Mouse (Mus musculus): Measurements from ENCODE around the gene Foxp4. TPM values are rescaled to one million over a fixed set of nuclear protein-coding genes. Genes with fewer than 3 reads are reported as not detected.
A peak's percentile ranks its signal among the peaks of the same experiment; 100 is the strongest.

Foxp4 gene
- polyA plus RNA-seq, 1 experiment from 2014 or later: 22.3 TPM

DNA sequence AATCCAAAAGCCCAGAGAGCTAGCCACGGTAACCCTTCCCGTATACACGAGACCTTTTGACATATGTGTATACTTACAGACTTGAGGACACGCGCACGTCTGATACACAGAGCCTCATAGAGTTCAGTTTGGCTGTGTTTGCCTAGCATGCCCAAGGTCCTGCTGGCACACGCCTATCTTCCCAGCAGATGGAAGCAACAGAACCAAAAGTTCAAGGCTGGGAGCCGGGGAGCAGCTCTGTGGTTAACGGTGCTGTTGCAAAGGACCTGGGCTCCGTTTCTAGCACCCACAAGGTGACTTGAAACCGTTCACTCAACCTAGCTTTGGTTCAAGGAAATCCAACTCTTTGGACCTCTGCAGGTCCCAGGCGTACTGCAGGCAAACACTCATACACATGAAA is 25.0 kb upstream of the Foxp4 start:
- Histone ChIP-seq H3K9me3 (no peaks in the 10 kb centered on the region), H3K27ac (no peak overlapping the region), H3K4me1 (replicated peaks) (peaks cover 19% of the 10 kb centered on the region), H3K4me3 (replicated peaks) (no peak overlapping the region), H3K9ac (no peak overlapping the region), H3K27me3 (replicated peaks) (no peaks in the 10 kb centered on the region), H3K4me2 (replicated peaks) (no peak overlapping the region), H3K36me3 (no peaks in the 10 kb centered on the region)
- 88% methylated on average over 12 of the region's 12 CpGs for WGBS
- ATAC-seq: no peak

DNA sequence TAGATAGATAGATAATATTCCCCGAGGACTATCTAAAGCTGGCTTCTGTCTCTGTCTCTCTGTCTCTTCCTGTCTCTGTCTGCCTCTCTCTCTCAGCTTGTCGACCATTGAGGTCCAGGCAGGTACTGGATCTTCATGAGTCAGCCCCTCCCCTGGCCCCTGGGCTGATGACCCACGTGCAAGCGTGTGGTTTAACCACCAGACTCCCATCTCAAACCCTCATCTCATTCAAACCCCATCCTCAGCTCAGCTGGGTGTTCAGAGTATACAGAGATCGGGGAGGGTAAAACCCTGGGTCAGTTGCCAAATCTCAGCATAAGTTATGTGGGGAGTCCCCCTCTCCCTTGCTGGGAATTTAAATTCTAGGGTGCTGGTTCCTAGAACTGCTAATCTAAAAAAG is 24.3 kb upstream of the Foxp4 start:
- H3K4me3 ChIP-seq (replicated peaks): no peak overlapping the region
- WGBS: 65% methylated on average over 5 of the region's 5 CpGs

GRCm38 (mm10) chr17:47946921-47947420 is 22.5 kb upstream of the Foxp4 start:
- peak; percentile 81 for ATAC-seq
- H3K4me3 ChIP-seq (replicated peaks): peak overlapping the region; percentile 20
- peak overlapping the region; percentile 37; the same call in 1 of the 2 replicates for H3K27ac ChIP-seq
- no peaks in the 10 kb centered on the region for H3K27me3 ChIP-seq (replicated peaks)
- H3K9ac ChIP-seq: peak overlapping the region; percentile 44
- WGBS: 8% methylated on average over 14 of the region's 14 CpGs
- peak overlapping the region; percentile 52 for H3K4me2 ChIP-seq (replicated peaks)
- peaks cover 14% of the 10 kb centered on the region for H3K4me1 ChIP-seq (replicated peaks)
- no peaks in the 10 kb centered on the region for H3K9me3 ChIP-seq
- H3K36me3 ChIP-seq: no peaks in the 10 kb centered on the region

More for the DNA sequence above, 24.3 kb upstream of the Foxp4 start:
- Histone ChIP-seq H3K27me3 (replicated peaks) (no peaks in the 10 kb centered on the region), H3K36me3 (no peaks in the 10 kb centered on the region), H3K9me3 (no peaks in the 10 kb centered on the region), H3K27ac (no peak overlapping the region), H3K4me1 (replicated peaks) (peaks cover 19% of the 10 kb centered on the region), H3K9ac (no peak overlapping the region), H3K4me2 (replicated peaks) (no peak overlapping the region)
- ATAC-seq: no peak

DNA sequence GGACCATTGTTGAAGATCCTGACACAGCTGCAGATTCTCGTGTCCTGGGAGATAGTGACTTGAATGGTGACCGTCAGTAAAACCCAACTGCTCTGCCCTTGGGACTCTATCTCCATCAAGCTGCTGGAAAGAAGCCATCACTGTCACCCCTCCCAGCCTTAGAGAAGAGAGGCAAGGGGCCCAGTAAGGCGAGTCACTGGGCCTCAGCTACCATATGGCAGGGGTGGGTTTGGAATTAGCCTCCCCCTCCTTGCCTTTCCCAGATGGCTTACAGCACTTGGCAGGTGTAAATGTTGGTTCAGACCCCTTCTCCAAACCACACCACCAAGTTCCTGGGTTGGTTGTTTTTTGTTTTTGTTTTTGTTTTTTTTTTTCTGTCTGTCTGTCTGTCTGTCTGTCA is 21.7 kb upstream of the Foxp4 start:
- no peak overlapping the region for H3K9ac ChIP-seq
- no peaks in the 10 kb centered on the region for H3K36me3 ChIP-seq
- peaks cover 17% of the 10 kb centered on the region for H3K4me1 ChIP-seq (replicated peaks)
- no peak overlapping the region for H3K27ac ChIP-seq
- no peak overlapping the region for H3K4me3 ChIP-seq (replicated peaks)
- 71% methylated on average over 3 of the region's 3 CpGs for WGBS
- H3K27me3 ChIP-seq (replicated peaks): no peaks in the 10 kb centered on the region
- H3K4me2 ChIP-seq (replicated peaks): no peak overlapping the region
- no peaks in the 10 kb centered on the region for H3K9me3 ChIP-seq
- no peak for ATAC-seq

GRCm38 (mm10) chr17:47943103-47943870 is 18.8 kb upstream of the Foxp4 start:
- Histone ChIP-seq H3K36me3 (no peaks in the 10 kb centered on the region), H3K27ac (0 out of 2 replicates have a peak overlapping the region, but pooled peaks have one; percentile 27), H3K4me2 (replicated peaks) (no peak overlapping the region), H3K4me1 (replicated peaks) (peaks cover 17% of the 10 kb centered on the region), H3K9ac (no peak overlapping the region), H3K4me3 (replicated peaks) (no peak overlapping the region), H3K9me3 (no peaks in the 10 kb centered on the region), H3K27me3 (replicated peaks) (no peaks in the 10 kb centered on the region)
- 39% methylated on average over 9 of the region's 9 CpGs for WGBS
- ATAC-seq: no peak

DNA sequence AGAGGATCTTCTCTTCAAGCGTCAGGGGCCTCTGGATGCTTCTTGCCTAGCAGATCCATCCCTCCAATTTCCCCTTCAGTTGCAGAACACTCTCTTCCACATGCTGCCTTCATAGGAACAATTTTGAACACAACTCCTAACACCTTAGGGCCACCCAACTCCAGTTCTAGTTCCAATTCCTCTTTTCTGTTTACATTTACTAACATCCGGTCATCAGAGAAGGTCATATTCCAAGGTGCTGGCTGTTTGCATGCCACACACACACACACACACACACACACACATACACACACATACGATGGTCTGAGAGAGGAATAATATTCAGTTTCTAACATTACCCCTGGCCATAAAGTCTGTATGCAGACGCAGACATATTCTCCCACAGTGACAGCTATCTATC is 17.6 kb upstream of the Foxp4 start:
- WGBS: 61% methylated on average over 4 of the region's 4 CpGs
- H3K4me3 ChIP-seq (replicated peaks): no peak overlapping the region
- ATAC-seq: no peak
- H3K27me3 ChIP-seq (replicated peaks): no peaks in the 10 kb centered on the region
- H3K4me1 ChIP-seq (replicated peaks): peaks cover 17% of the 10 kb centered on the region
- no peak overlapping the region for H3K9ac ChIP-seq
- H3K27ac ChIP-seq: no peak overlapping the region
- no peak overlapping the region for H3K4me2 ChIP-seq (replicated peaks)
- H3K36me3 ChIP-seq: no peaks in the 10 kb centered on the region
- no peaks in the 10 kb centered on the region for H3K9me3 ChIP-seq

GRCm38 (mm10) chr17:47938839-47939238 is 14.4 kb upstream of the Foxp4 start:
- H3K9ac ChIP-seq: no peak overlapping the region
- peaks cover 14% of the 10 kb centered on the region; the same call in 1 of the 2 replicates for H3K4me1 ChIP-seq (replicated peaks)
- H3K4me2 ChIP-seq (replicated peaks): no peak overlapping the region
- no peak for ATAC-seq
- WGBS: 69% methylated on average over 6 of the region's 6 CpGs
- no peaks in the 10 kb centered on the region for H3K36me3 ChIP-seq
- H3K27ac ChIP-seq: no peak overlapping the region
- H3K4me3 ChIP-seq (replicated peaks): no peak overlapping the region
- H3K27me3 ChIP-seq (replicated peaks): no peaks in the 10 kb centered on the region
- H3K9me3 ChIP-seq: no peaks in the 10 kb centered on the region

DNA sequence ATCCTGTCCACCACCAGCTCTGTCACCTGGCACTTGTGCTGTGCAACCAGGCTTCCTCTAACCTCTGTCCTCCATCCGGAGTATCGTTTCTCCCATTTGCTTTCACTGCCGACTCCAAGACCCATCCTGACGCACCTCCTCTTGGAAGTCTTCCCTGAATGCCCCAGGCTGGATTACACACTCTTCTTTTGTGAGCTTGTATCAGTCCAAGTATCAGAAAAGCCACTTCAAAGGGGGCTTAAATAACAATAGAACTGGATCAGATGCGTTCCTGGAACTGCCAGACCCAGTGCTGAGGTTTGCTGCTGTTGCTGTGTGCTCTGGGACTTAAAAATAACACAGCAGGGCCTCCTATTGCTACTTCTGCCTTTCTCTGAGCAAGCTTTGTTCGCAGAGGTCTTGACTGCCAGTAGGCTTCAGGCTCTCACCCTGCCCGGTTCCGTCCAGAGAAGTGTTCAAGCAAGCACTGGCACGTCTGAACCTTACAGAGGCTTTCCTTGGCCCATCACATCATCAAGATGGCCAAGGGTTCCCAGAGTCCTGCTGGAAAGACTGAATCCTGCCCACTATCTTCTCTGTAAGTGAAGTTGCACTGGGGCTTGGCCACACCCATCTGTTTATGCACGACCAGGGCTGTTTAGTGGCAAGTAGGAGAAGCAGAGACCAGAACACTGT is 13.6 kb upstream of the Foxp4 start:
- no peaks in the 10 kb centered on the region for H3K9me3 ChIP-seq
- no peak overlapping the region for H3K9ac ChIP-seq
- no peak for ATAC-seq
- peaks cover 8% of the 10 kb centered on the region; the same call in 1 of the 2 replicates for H3K4me1 ChIP-seq (replicated peaks)
- H3K4me2 ChIP-seq (replicated peaks): no peak overlapping the region
- no peak overlapping the region for H3K4me3 ChIP-seq (replicated peaks)
- 65% methylated on average over 10 of the region's 10 CpGs for WGBS
- no peak overlapping the region for H3K27ac ChIP-seq
- no peaks in the 10 kb centered on the region for H3K27me3 ChIP-seq (replicated peaks)
- no peaks in the 10 kb centered on the region for H3K36me3 ChIP-seq

- Histone ChIP-seq H3K4me3 (replicated peaks) (no peak overlapping the region), H3K27me3 (replicated peaks) (no peaks in the 10 kb centered on the region), H3K4me1 (replicated peaks) (0 out of 2 replicates have a peak, but pooled peaks cover 1% of the 10 kb centered on the region), H3K9ac (no peak overlapping the region), H3K36me3 (no peaks in the 10 kb centered on the region), H3K9me3 (no peaks in the 10 kb centered on the region), H3K27ac (no peak overlapping the region), H3K4me2 (replicated peaks) (no peak overlapping the region)
- WGBS: 82% methylated on average over 4 of the region's 4 CpGs
- ATAC-seq: no peak
These were observed 12.1 kb upstream of the Foxp4 start for GRCm38 (mm10) chr17:47936591-47936990.

- Histone ChIP-seq H3K4me2 (replicated peaks) (no peak overlapping the region), H3K4me3 (replicated peaks) (no peak overlapping the region), H3K27ac (no peak overlapping the region), H3K9ac (no peak overlapping the region), H3K36me3 (0 out of 2 replicates have a peak, but pooled peaks cover 2% of the 10 kb centered on the region), H3K4me1 (replicated peaks) (peaks cover 4% of the 10 kb centered on the region; the same call in 1 of the 2 replicates), H3K27me3 (replicated peaks) (no peaks in the 10 kb centered on the region), H3K9me3 (no peaks in the 10 kb centered on the region)
- ATAC-seq: no peak
- WGBS: 90% methylated on average over 4 of the region's 4 CpGs
These were observed 5.0 kb upstream of the Foxp4 start for GRCm38 (mm10) chr17:47929431-47929830.

DNA sequence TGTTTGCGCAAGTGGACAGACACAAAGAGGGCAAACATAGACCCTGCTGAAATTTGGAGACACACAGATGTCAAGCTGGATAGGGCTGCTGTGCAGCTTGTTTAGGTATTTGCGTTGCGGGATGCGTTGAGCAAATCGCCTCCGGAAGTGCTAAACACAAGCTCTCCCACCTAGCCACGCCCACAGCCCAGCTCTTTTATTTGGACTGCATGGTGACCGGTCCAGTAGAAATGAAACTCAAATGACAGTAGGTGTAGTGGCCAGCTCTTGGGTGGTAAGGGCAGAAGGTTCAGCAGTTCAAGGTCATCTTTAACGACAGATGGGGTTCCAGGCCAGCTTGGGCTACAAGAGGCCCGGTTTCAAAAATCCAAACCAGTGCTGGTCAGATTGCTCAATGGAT is 1.5 kb upstream of the Foxp4 start:
- no peak for ATAC-seq
- H3K36me3 ChIP-seq: 0 out of 2 replicates have a peak, but pooled peaks cover 2% of the 10 kb centered on the region
- peak overlapping the region; percentile 90 for H3K4me2 ChIP-seq (replicated peaks)
- no peaks in the 10 kb centered on the region for H3K9me3 ChIP-seq
- 31% methylated on average over 10 of the region's 10 CpGs for WGBS
- H3K4me1 ChIP-seq (replicated peaks): peaks cover 19% of the 10 kb centered on the region
- peak overlapping the region; percentile 97; the same call in 1 of the 2 replicates for H3K27ac ChIP-seq
- H3K4me3 ChIP-seq (replicated peaks): peak overlapping the region; percentile 82
- H3K27me3 ChIP-seq (replicated peaks): no peaks in the 10 kb centered on the region
- no peak overlapping the region for H3K9ac ChIP-seq

GRCm38 (mm10) chr17:47925340-47925926 is 988 bp upstream of the Foxp4 start:
- peak overlapping the region; percentile 97 for H3K9ac ChIP-seq
- H3K4me1 ChIP-seq (replicated peaks): peaks cover 25% of the 10 kb centered on the region
- H3K27me3 ChIP-seq (replicated peaks): no peaks in the 10 kb centered on the region
- 0 out of 2 replicates have a peak, but pooled peaks cover 2% of the 10 kb centered on the region for H3K36me3 ChIP-seq
- H3K9me3 ChIP-seq: no peaks in the 10 kb centered on the region
- peak overlapping the region; percentile 82 for H3K4me3 ChIP-seq (replicated peaks)
- 3% methylated on average over 13 of the region's 13 CpGs for WGBS
- no peak for ATAC-seq
- peak overlapping the region; percentile 97 for H3K27ac ChIP-seq
- peak overlapping the region; percentile 90 for H3K4me2 ChIP-seq (replicated peaks)
